Mouse (Mus musculus): Measurements from ENCODE around the gene Hoxb4.
A peak's percentile ranks its signal among the peaks of the same experiment; 100 is the strongest.

Gene Hoxb4

GRCm38 (mm10) chr11:96298895-96299667, 19.0 kb upstream of the Hoxb4 start:
- peak; percentile 88 to 93 for DNase-seq

GRCm38 (mm10) chr11:96299781-96300180, 18.3 kb upstream of the Hoxb4 start:
- no peak for DNase-seq

GRCm38 (mm10) chr11:96300354-96301063, 17.6 kb upstream of the Hoxb4 start:
- peak in 1 of 2 experiments; percentile 49 for DNase-seq

- DNase-seq = no peak
Observed at GRCm38 (mm10) chr11:96301064-96301431, 17.0 kb upstream of the Hoxb4 start.

GRCm38 (mm10) chr11:96301837-96302236, 16.2 kb upstream of the Hoxb4 start:
- peak; percentile 84 to 92 for DNase-seq

- DNase-seq = peak in 1 of 2 experiments; percentile 20
Observed at GRCm38 (mm10) chr11:96302381-96303150, 15.5 kb upstream of the Hoxb4 start.

- DNase-seq = peak; percentile 89 to 93
Observed at GRCm38 (mm10) chr11:96303151-96304099, 14.6 kb upstream of the Hoxb4 start, which contains the start of gene Hoxb5. Hoxb5 (plus strand) TSS chr11:96303336.

GRCm38 (mm10) chr11:96304381-96305195, 13.5 kb upstream of the Hoxb4 start:
- peak; percentile 20 to 32 for DNase-seq

- DNase-seq = peak in 1 of 2 experiments; percentile 23
Observed at GRCm38 (mm10) chr11:96305505-96306182, 12.4 kb upstream of the Hoxb4 start.

GRCm38 (mm10) chr11:96306183-96306907, 11.7 kb upstream of the Hoxb4 start:
- DNase-seq = peak in 1 of 2 experiments; percentile 24

- peak; percentile 36 to 73 for DNase-seq
Observed at GRCm38 (mm10) chr11:96306908-96307269, 11.2 kb upstream of the Hoxb4 start.

GRCm38 (mm10) chr11:96308763-96309162, 9.3 kb upstream of the Hoxb4 start:
- DNase-seq = no peak

GRCm38 (mm10) chr11:96309288-96309687, 8.8 kb upstream of the Hoxb4 start:
- DNase-seq = peak in 1 of 2 experiments; percentile 64

GRCm38 (mm10) chr11:96310183-96310938, 7.7 kb upstream of the Hoxb4 start:
- no peak for DNase-seq

- no peak for DNase-seq
Observed at GRCm38 (mm10) chr11:96311097-96311496, 7.0 kb upstream of the Hoxb4 start.

GRCm38 (mm10) chr11:96311520-96312417, 6.3 kb upstream of the Hoxb4 start:
- peak; percentile 86 for DNase-seq

GRCm38 (mm10) chr11:96313134-96313533, 4.9 kb upstream of the Hoxb4 start:
- DNase-seq = no peak

All from kidney, adult 8-10 months (tissue).